Mouse (Mus musculus): Measurements from ENCODE around the gene Fam114a1. TPM values are rescaled to one million over a fixed set of nuclear protein-coding genes. Genes with fewer than 3 reads are reported as not detected.

Fam114a1 gene
- 4.5 and 5.6 TPM in 2 replicates for polyA plus RNA-seq (2014; fragmentation: Nextera tagmentation; extraction: Ambion mirVana)

DNA sequence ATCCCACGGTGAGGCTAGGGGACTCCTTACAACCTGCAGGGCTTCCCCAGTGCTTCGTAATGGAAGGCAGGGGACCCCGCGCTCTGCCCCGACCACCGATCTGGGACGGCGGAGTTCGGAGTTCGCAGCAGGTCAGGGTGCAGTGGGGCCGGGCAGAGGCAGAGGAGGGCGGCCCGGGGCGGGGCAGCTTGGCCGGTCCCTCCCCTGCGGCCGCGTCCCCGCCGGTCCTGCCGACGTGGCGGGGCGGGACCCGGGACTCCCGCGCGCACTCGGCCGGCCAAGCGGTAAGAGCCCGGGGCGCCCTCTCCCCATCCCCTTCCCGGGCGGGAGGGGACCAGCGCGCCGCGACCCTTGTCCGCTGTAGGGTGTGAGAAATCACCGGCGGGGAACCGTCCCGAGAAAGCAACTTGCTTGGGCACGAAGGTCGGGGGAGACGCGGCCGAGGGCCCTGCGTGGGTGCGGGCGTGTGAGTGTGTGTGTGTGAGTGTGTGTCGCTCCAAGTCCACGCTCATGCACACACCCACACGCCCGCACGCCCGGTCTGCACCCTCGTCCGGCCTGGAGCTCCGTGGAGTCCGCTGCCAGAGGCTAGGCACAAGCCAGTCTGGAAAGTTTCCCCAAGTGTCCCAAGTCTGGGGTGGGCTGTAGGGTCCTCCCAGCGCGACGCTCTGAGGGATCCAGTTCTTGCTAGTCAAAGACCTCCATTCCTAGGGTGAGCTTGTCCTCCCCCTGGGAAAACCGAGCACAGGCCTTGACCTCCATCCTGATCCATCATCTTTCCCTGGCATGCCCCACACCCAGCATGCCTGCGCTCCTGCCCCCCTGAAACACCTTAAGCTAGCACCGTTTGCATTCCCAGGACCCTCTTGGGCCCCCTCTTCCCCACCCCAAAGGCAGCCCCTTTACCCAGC lies at the start of gene Fam114a1:
TSS of gene Fam114a1 (plus strand) at position 211 of the 911 bp plus-strand sequence.
- H3K4me3 ChIP-seq (ENCODE audit: low read depth, low read length), result peak within 1 kb of the TSS; percentile 58

DNA sequence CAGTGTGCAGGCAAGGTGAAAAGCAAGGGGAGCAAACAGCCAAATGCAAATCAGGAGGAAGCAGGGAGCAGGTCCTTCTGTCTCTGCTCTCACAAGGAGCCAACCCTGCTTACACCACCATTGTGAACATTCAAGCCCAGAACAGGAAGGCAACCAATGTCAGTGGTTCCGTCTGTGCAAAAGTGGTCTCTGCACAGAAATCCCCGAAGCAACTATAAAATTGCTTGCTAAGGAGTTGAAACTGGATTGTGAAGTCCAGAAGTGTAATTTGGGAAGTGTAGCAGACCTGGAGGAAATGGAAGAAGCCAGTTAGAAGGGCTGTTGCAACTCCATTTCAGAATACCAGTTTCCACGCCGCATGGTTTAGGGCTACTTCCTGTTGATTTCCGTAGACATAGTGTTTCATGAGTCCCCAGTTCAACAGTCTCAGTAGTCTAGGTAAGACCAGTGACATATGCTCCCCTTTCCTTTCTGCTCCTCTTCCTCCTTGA lies 46.9 kb upstream of the Fam114a1 start:
- H3K27me3 ChIP-seq (replicated peaks; ENCODE audit: control insufficient read depth, insufficient read depth, low read length), result no peaks in the 10 kb centered on the region
- no peaks in the 10 kb centered on the region for H3K9me3 ChIP-seq (replicated peaks; ENCODE audit: control insufficient read depth, low read length)
- no peak overlapping the region for H3K4me2 ChIP-seq (ENCODE audit: low read length)
- no peak overlapping the region for H3K4me3 ChIP-seq (ENCODE audit: low read depth, low read length)
- H3K36me3 ChIP-seq (ENCODE audit: control insufficient read depth, insufficient read depth, low read length), result no peaks in the 10 kb centered on the region
- ATAC-seq (no peak), DNase-seq (ENCODE audit: low spot score) (no peak)
- no peak overlapping the region for H3K27ac ChIP-seq (ENCODE audit: low read depth, low read length)
- WGBS, result 95% methylated on average over 5 of the region's 5 CpGs
- H3K9ac ChIP-seq (ENCODE audit: low read length), result no peak overlapping the region
- no peaks in the 10 kb centered on the region for H3K4me1 ChIP-seq (ENCODE audit: control insufficient read depth, insufficient read depth, low read length)

More for the DNA sequence above, at the start of gene Fam114a1:
- Histone ChIP-seq H3K27ac (ENCODE audit: low read depth, low read length) (no peak within 1 kb of the TSS), H3K9me3 (replicated peaks; ENCODE audit: control insufficient read depth, low read length) (no peaks in the 10 kb centered on the region), H3K4me1 (ENCODE audit: control insufficient read depth, insufficient read depth, low read length) (peaks cover 3% of the 10 kb centered on the region; the same call in 1 of the 2 replicates), H3K4me2 (ENCODE audit: low read length) (peak within 1 kb of the TSS; percentile 95), H3K27me3 (replicated peaks; ENCODE audit: control insufficient read depth, insufficient read depth, low read length) (0 out of 2 replicates have a peak, but pooled peaks cover 3% of the 10 kb centered on the region), H3K9ac (ENCODE audit: low read length) (peak within 1 kb of the TSS; percentile 68), H3K36me3 (ENCODE audit: control insufficient read depth, insufficient read depth, low read length) (no peaks in the 10 kb centered on the region)
- peak; percentile 76 for ATAC-seq
- 2% methylated on average over 54 of the region's 68 CpGs for WGBS
- peak; percentile 32 for DNase-seq (ENCODE audit: low spot score)

GRCm38 (mm10) chr5:64932215-64932614 lies 37.7 kb upstream of the Fam114a1 start:
- no peak for ATAC-seq
- Histone ChIP-seq H3K4me3 (ENCODE audit: low read depth, low read length) (no peak overlapping the region), H3K4me2 (ENCODE audit: low read length) (no peak overlapping the region), H3K9me3 (replicated peaks; ENCODE audit: control insufficient read depth, low read length) (no peaks in the 10 kb centered on the region), H3K27me3 (replicated peaks; ENCODE audit: control insufficient read depth, insufficient read depth, low read length) (no peaks in the 10 kb centered on the region), H3K4me1 (ENCODE audit: control insufficient read depth, insufficient read depth, low read length) (no peaks in the 10 kb centered on the region), H3K9ac (ENCODE audit: low read length) (no peak overlapping the region), H3K27ac (ENCODE audit: low read depth, low read length) (no peak overlapping the region), H3K36me3 (ENCODE audit: control insufficient read depth, insufficient read depth, low read length) (no peaks in the 10 kb centered on the region)
- no peak for DNase-seq (ENCODE audit: low spot score)
- WGBS, result 58% methylated on average over 3 of the region's 3 CpGs

- DNase-seq (ENCODE audit: low spot score) (no peak), ATAC-seq (no peak)
- WGBS, result 93% methylated on average over 15 of the region's 15 CpGs
- H3K4me3 ChIP-seq (ENCODE audit: low read depth, low read length), result no peak overlapping the region
- no peak overlapping the region for H3K9ac ChIP-seq (ENCODE audit: low read length)
- no peaks in the 10 kb centered on the region for H3K4me1 ChIP-seq (ENCODE audit: control insufficient read depth, insufficient read depth, low read length)
- no peak overlapping the region for H3K27ac ChIP-seq (ENCODE audit: low read depth, low read length)
- no peak overlapping the region for H3K4me2 ChIP-seq (ENCODE audit: low read length)
- no peaks in the 10 kb centered on the region for H3K9me3 ChIP-seq (replicated peaks; ENCODE audit: control insufficient read depth, low read length)
- no peaks in the 10 kb centered on the region for H3K36me3 ChIP-seq (ENCODE audit: control insufficient read depth, insufficient read depth, low read length)
- H3K27me3 ChIP-seq (replicated peaks; ENCODE audit: control insufficient read depth, insufficient read depth, low read length), result no peaks in the 10 kb centered on the region
These were observed 37.1 kb upstream of the Fam114a1 start for GRCm38 (mm10) chr5:64932775-64933174.

- Histone ChIP-seq H3K27ac (ENCODE audit: low read depth, low read length) (no peak overlapping the region), H3K36me3 (ENCODE audit: control insufficient read depth, insufficient read depth, low read length) (no peaks in the 10 kb centered on the region), H3K4me1 (ENCODE audit: control insufficient read depth, insufficient read depth, low read length) (no peaks in the 10 kb centered on the region), H3K9ac (ENCODE audit: low read length) (no peak overlapping the region), H3K4me2 (ENCODE audit: low read length) (no peak overlapping the region), H3K27me3 (replicated peaks; ENCODE audit: control insufficient read depth, insufficient read depth, low read length) (no peaks in the 10 kb centered on the region), H3K4me3 (ENCODE audit: low read depth, low read length) (no peak overlapping the region), H3K9me3 (replicated peaks; ENCODE audit: control insufficient read depth, low read length) (no peaks in the 10 kb centered on the region)
- DNase-seq (ENCODE audit: low spot score) (no peak), ATAC-seq (no peak)
- WGBS, result 89% methylated on average over 5 of the region's 5 CpGs
These were observed 18.4 kb upstream of the Fam114a1 start for GRCm38 (mm10) chr5:64951486-64951885.

DNA sequence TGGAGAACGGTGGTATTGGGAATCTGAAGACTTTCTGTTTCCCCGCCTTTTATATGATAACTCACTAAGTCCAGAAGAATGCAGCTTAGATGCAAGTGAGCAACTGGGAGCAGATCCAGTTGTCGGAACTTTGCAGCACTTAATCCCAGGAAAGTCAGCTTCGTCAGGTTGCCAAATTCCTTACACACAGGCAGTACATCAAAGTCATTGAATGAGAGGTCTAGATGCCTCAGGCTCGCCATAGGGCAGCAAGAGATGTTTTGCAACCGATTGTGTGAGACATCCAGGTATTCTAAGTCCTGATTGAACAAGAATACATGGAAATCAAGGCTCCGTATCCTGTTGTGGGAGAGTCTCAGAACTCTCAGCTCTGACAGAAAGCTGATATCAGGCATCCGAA lies 14.9 kb upstream of the Fam114a1 start:
- H3K4me2 ChIP-seq (ENCODE audit: low read length), result no peak overlapping the region
- H3K4me1 ChIP-seq (ENCODE audit: control insufficient read depth, insufficient read depth, low read length), result no peaks in the 10 kb centered on the region
- ATAC-seq (no peak), DNase-seq (ENCODE audit: low spot score) (no peak)
- no peaks in the 10 kb centered on the region for H3K27me3 ChIP-seq (replicated peaks; ENCODE audit: control insufficient read depth, insufficient read depth, low read length)
- H3K36me3 ChIP-seq (ENCODE audit: control insufficient read depth, insufficient read depth, low read length), result no peaks in the 10 kb centered on the region
- 84% methylated on average over 8 of the region's 8 CpGs for WGBS
- H3K9me3 ChIP-seq (replicated peaks; ENCODE audit: control insufficient read depth, low read length), result no peaks in the 10 kb centered on the region
- no peak overlapping the region for H3K27ac ChIP-seq (ENCODE audit: low read depth, low read length)
- H3K4me3 ChIP-seq (ENCODE audit: low read depth, low read length), result no peak overlapping the region
- H3K9ac ChIP-seq (ENCODE audit: low read length), result no peak overlapping the region

DNA sequence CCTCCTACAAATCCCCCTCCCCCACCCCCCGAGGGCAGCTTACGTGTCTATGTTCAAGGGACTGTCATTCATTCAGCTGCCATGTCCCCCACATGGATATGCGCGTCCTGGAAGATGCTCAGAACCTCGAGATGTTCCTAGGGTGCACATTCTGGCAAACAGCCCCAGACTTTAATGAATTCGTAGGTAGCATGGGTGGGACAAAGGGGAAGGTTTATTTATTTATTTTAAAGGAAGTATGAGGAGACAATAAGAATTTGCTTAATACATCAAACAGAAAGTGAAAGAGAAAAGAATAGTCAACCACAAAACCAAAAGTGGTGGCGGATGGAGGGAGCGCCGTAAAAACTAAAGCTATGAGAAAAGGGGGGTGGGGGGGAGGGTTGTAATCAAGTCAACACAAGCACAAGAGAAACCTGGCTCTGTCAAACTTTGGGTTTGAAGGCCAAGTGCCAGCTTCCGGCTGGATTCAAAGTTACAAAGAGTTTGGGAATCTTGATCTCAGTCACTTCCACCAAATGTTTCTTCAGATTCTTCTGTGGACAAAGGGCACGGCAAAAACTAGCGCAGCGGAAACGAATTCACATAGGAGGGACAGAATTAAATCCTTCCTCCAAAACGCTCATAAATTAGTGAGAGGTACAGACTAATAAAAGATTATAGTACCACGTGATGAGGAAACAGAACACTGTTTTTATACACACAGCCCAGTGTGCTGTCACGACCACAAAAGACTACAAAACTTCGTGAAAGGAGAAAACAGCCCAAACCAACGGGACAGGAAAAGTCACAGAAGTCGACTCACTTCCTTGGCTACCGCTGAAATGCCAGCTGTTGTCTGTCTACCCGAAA lies 10.7 kb upstream of the Fam114a1 start:
- ATAC-seq (no peak), DNase-seq (ENCODE audit: low spot score) (no peak)
- H3K9ac ChIP-seq (ENCODE audit: low read length), result no peak overlapping the region
- 80% methylated on average over 22 of the region's 22 CpGs for WGBS
- no peaks in the 10 kb centered on the region for H3K36me3 ChIP-seq (ENCODE audit: control insufficient read depth, insufficient read depth, low read length)
- H3K27me3 ChIP-seq (replicated peaks; ENCODE audit: control insufficient read depth, insufficient read depth, low read length), result no peaks in the 10 kb centered on the region
- H3K27ac ChIP-seq (ENCODE audit: low read depth, low read length), result no peak overlapping the region
- H3K9me3 ChIP-seq (replicated peaks; ENCODE audit: control insufficient read depth, low read length), result no peaks in the 10 kb centered on the region
- H3K4me1 ChIP-seq (ENCODE audit: control insufficient read depth, insufficient read depth, low read length), result no peaks in the 10 kb centered on the region
- no peak overlapping the region for H3K4me3 ChIP-seq (ENCODE audit: low read depth, low read length)
- no peak overlapping the region for H3K4me2 ChIP-seq (ENCODE audit: low read length)

DNA sequence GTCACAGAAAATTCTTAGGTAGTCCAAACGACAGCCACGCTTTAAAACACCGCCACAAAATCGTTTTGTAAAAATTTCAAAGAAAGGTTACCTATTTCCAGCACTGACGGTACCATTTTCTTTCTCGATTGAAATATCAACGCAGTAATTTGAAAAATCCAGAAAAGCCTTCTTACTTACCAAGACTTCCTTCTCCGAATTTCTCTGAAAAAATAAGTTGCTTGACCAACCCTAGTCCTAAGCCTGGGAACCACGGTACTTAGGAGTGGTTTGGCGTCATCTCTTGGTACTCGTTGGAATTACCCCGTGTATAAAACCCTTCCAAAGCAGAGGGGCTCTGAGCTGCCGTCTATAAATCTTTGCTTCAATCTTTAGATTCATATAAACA lies 10.0 kb upstream of the Fam114a1 start, which contains the start of gene Tlr6:
TSS of gene Tlr6 (minus strand) at position 255 of the 388 bp plus-strand sequence.
- H3K4me2 ChIP-seq (ENCODE audit: low read length), result no peak within 1 kb of the TSS
- no peak within 1 kb of the TSS for H3K4me3 ChIP-seq (ENCODE audit: low read depth, low read length)
- H3K36me3 ChIP-seq (ENCODE audit: control insufficient read depth, insufficient read depth, low read length), result no peaks in the 10 kb centered on the region
- H3K9me3 ChIP-seq (replicated peaks; ENCODE audit: control insufficient read depth, low read length), result no peaks in the 10 kb centered on the region
- no peak within 1 kb of the TSS for H3K27ac ChIP-seq (ENCODE audit: low read depth, low read length)
- no peak for ATAC-seq
- no peaks in the 10 kb centered on the region for H3K4me1 ChIP-seq (ENCODE audit: control insufficient read depth, insufficient read depth, low read length)
- no peaks in the 10 kb centered on the region for H3K27me3 ChIP-seq (replicated peaks; ENCODE audit: control insufficient read depth, insufficient read depth, low read length)
- H3K9ac ChIP-seq (ENCODE audit: low read length), result no peak within 1 kb of the TSS
- no peak for DNase-seq (ENCODE audit: low spot score)
- WGBS, result 86% methylated on average over 13 of the region's 13 CpGs
